Mouse (Mus musculus) lung, postnatal 0 days (tissue): ENCODE data around the gene Senp7. TPM values are rescaled to one million over a fixed set of nuclear protein-coding genes. Genes with fewer than 3 reads are reported as not detected.

Source experiments
- ATAC-seq: fragments of 200-750 bp; cut with Nextera tagmentation; 2 replicates; pipeline ENCODE4 v1.8.0; 2017; ENCODE audit warnings: moderate library complexity
- DNase-seq: peaks from one replicate; pipeline ENCODE4 v3.0.0-alpha.2; 2016; ENCODE audit warnings: low spot score
- H3K27ac ChIP-seq: fragments of 300-500 bp; sonication (generic); 2 replicates; pipeline ENCODE4 v1.5.1; 2014; ENCODE audit warnings: antibody characterized with exemption, mild to moderate bottlenecking, low read length, mixed read lengths
- H3K27me3 ChIP-seq: fragments of 300-500 bp; sonication (generic); replicated peaks from 2 replicates; pipeline ENCODE4 v1.6.1; 2014; ENCODE audit warnings: low read length, mixed read lengths; ENCODE audit not compliant: insufficient read depth
- H3K36me3 ChIP-seq: fragments of 300-500 bp; sonication (generic); 2 replicates; pipeline ENCODE4 v1.6.1; 2014; ENCODE audit warnings: low read length, mixed read lengths; ENCODE audit not compliant: insufficient read depth
- H3K4me1 ChIP-seq: fragments of 300-500 bp; sonication (generic); 2 replicates; pipeline ENCODE4 v1.6.1; 2014; ENCODE audit warnings: antibody characterized with exemption, low read depth, low read length, mixed read lengths; ENCODE audit not compliant: insufficient read depth
- H3K4me2 ChIP-seq: fragments of 300-500 bp; sonication (generic); replicated peaks from 2 replicates; pipeline ENCODE4 v1.6.1; 2014; ENCODE audit warnings: low read depth, mild to moderate bottlenecking, low read length, moderate library complexity, mixed read lengths
- H3K4me3 ChIP-seq: fragments of 300-500 bp; sonication (generic); 2 replicates; pipeline ENCODE4 v1.5.1; 2014; ENCODE audit warnings: low read depth, low read length
- H3K9ac ChIP-seq: fragments of 300-500 bp; sonication (generic); replicated peaks from 2 replicates; pipeline ENCODE4 v1.6.1; 2014; ENCODE audit warnings: low read depth, mild to moderate bottlenecking
- H3K9me3 ChIP-seq: fragments of 300-500 bp; sonication (generic); 2 replicates; pipeline ENCODE4 v1.6.1; 2016; ENCODE audit warnings: low read length, mixed read lengths
- CTCF ChIP-seq: IDR thresholded peaks from 2 replicates; pipeline ENCODE4 v1.5.1; 2016; ENCODE audit warnings: antibody characterized with exemption, mild to moderate bottlenecking
- EP300 ChIP-seq: IDR thresholded peaks from 2 replicates; pipeline ENCODE4 v1.6.1; 2016; ENCODE audit warnings: antibody characterized with exemption, mild to moderate bottlenecking, control low read depth
- WGBS: fragments of 180-500 bp; shearing (Covaris S2); extraction: QIAGEN DNeasy Blood & Tissue Kit; methylation state at CpG from one replicate; pipeline ENCODE4 v1.1.7; 2014; 5-methylcytosine and 5-hydroxymethylcytosine counted together
- polyA plus RNA-seq: library from polyadenylated mRNA; unstranded; fragments of >200 nt; fragmentation: Nextera tagmentation; extraction: Ambion mirVana; gene quantifications from 2 replicates; pipeline ENCODE4 v1.2.1, GENCODE M21; 2015

The Senp7 gene
- polyA plus RNA-seq, 1 experiment from 2014 or later: 19.9 TPM

- Histone ChIP-seq H3K4me2 (peak overlapping the region; percentile 60), H3K4me3 (peak overlapping the region; percentile 91), H3K4me1 (peaks cover 14% of the 10 kb centered on the region), H3K36me3 (no peaks in the 10 kb centered on the region), H3K27me3 (no peaks in the 10 kb centered on the region), H3K9ac (peak overlapping the region; percentile 90), H3K9me3 (no peaks in the 10 kb centered on the region), H3K27ac (0 out of 2 replicates have a peak overlapping the region, but pooled peaks have one; percentile 20)
- ATAC-seq (no peak), DNase-seq (peak; percentile 9)
- no peak for TF ChIP-seq EP300
- TF ChIP-seq CTCF: no peak
- 30% methylated on average over 12 of the region's 12 CpGs for WGBS
Observed at GRCm38 (mm10) chr16:56027854-56028629, 20.1 kb upstream of the Senp7 start.

GRCm38 (mm10) chr16:56028722-56029551 lies 19.2 kb upstream of the Senp7 start:
- Histone ChIP-seq H3K4me1 (peaks cover 14% of the 10 kb centered on the region), H3K9me3 (no peaks in the 10 kb centered on the region), H3K4me3 (peak overlapping the region; percentile 91), H3K27me3 (no peaks in the 10 kb centered on the region), H3K27ac (peak overlapping the region; percentile 94), H3K9ac (peak overlapping the region; percentile 90), H3K36me3 (no peaks in the 10 kb centered on the region), H3K4me2 (peak overlapping the region; percentile 60)
- whole genome bisulfite sequencing: 2% methylated on average over 56 of the region's 62 CpGs
- DNase-seq (peak; percentile 70), ATAC-seq (peak; percentile 86)
- no peak for TF ChIP-seq EP300

- peak within 1 kb of the TSS; percentile 94 for H3K27ac ChIP-seq
- H3K4me3 ChIP-seq: peak within 1 kb of the TSS; percentile 91
- peaks cover 14% of the 10 kb centered on the region for H3K4me1 ChIP-seq
- H3K4me2 ChIP-seq: peak within 1 kb of the TSS; percentile 60
- no peaks in the 10 kb centered on the region for H3K36me3 ChIP-seq
- H3K27me3 ChIP-seq: no peaks in the 10 kb centered on the region
- H3K9me3 ChIP-seq: no peaks in the 10 kb centered on the region
- DNase-seq: peak; percentile 99
- peak within 1 kb of the TSS; percentile 90 for H3K9ac ChIP-seq
- TF ChIP-seq CTCF (no peak), EP300 (peak; percentile 20; the same call in 1 of the 2 replicates)
- WGBS: 2% methylated on average over 39 of the region's 39 CpGs
- ATAC-seq: peak; percentile 99
Observed at GRCm38 (mm10) chr16:56029661-56030082, 18.5 kb upstream of the Senp7 start, which contains the start of gene Pcnp. Gene Pcnp, minus strand, starts transcription at chr16:56029739.

DNA sequence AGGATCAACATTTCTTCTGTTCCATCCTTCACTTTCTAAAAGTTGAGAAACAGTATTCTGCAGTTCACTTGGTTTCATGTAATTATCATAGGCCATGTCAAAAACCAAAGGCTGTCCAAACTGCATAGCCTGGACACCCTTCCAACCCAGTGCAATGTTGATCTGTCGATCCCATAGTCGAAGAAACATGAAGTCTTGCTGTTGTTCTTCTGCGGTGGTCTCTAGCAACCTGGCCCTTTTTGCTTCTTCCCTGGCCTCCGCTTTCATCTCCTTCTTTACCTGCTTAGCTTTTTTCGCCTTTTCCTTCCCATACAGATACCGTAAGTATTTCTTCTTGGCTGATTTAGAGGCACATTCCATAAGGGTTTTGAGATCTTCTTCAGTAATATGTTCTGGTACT lies 13.6 kb upstream of the Senp7 start:
- Histone ChIP-seq H3K27me3 (no peaks in the 10 kb centered on the region), H3K4me1 (peaks cover 11% of the 10 kb centered on the region), H3K4me3 (no peak overlapping the region), H3K9me3 (no peaks in the 10 kb centered on the region), H3K9ac (no peak overlapping the region), H3K4me2 (no peak overlapping the region), H3K27ac (no peak overlapping the region), H3K36me3 (no peaks in the 10 kb centered on the region)
- DNase-seq (no peak), ATAC-seq (no peak)
- WGBS: 91% methylated on average over 6 of the region's 6 CpGs
- no peak for TF ChIP-seq CTCF
- no peak for TF ChIP-seq EP300

DNA sequence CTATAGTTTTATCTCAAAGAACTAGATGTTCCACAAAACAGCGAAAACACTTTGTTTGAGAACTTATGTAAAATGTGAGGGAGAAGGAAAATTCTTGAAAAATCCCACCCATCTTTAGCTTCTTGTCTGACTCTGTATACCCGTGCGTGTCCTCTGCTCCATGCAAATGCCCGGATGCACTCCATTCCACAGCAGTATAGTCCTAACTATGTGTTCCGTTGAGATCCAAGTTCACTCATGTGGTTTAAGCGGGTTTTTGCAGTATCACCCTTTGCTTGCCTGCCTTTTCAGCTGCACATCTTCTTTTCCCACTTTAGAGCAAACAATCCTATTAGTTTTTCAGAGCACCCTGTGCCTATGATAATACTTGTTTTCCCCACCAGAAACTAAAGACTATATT lies 11.6 kb upstream of the Senp7 start:
- Histone ChIP-seq H3K9ac (peak overlapping the region; percentile 80; the same call in 1 of the 2 replicates), H3K4me1 (peaks cover 6% of the 10 kb centered on the region; the same call in 1 of the 2 replicates), H3K4me3 (peak overlapping the region; percentile 84), H3K27me3 (no peaks in the 10 kb centered on the region), H3K27ac (no peak overlapping the region), H3K36me3 (no peaks in the 10 kb centered on the region), H3K9me3 (no peaks in the 10 kb centered on the region), H3K4me2 (peak overlapping the region; percentile 62)
- TF ChIP-seq CTCF: no peak
- no peak for TF ChIP-seq EP300
- DNase-seq (no peak), ATAC-seq (no peak)
- 43% methylated on average over 6 of the region's 6 CpGs for WGBS
